Comparison of ENCODE assay signal across 28 mouse cellular contexts in genomic region chr13:46275701-46276100, GRCm38 (mm10). TPM values are rescaled to one million over a fixed set of nuclear protein-coding genes. Genes with fewer than 3 reads are reported as not detected.
DNase-seq lines count a peak whose midpoint lies in the region; ATAC-seq lines count a peak whose summit lies in the region.
"Had no signal": no experiment of that assay in that cellular context is flagged by ENCODE, and none has a peak within 500 bp of the region (broad histone marks: within the 10 kb centered on the region; RNA-seq: fewer than 3 reads in every experiment).

No protein-coding gene starts in this region.

- H3K4me1 ChIP-seq in hindbrain, embryonic 16.5 days (ENCODE audit: control insufficient read depth, insufficient read depth, low read depth, low read length) = peaks cover 3% of the 10 kb centered on the region; the same call in 1 of the 2 replicates

- no peak overlapping the region for H3K9ac ChIP-seq in hindbrain, embryonic 16.5 days (ENCODE audit: low read depth, low read length)
- H3K9ac ChIP-seq: embryonic facial prominence, embryonic 13.5 days; forebrain, embryonic 12.5 days; forebrain, embryonic 15.5 days; hindbrain, embryonic 12.5 days; hindbrain, embryonic 15.5 days had no signal

- ATAC-seq in hindbrain, embryonic 16.5 days = no peak
- no peak for ATAC-seq in megakaryocyte, adult 5-6 weeks (ENCODE audit: poor library complexity, severe bottlenecking)
- ATAC-seq: forebrain, embryonic 15.5 days; Patski had no signal

- H3K36me3 ChIP-seq in hindbrain, embryonic 16.5 days (ENCODE audit: control insufficient read depth, insufficient read depth, low read length) = no peaks in the 10 kb centered on the region
- H3K36me3 ChIP-seq: embryonic facial prominence, embryonic 10.5 days; embryonic facial prominence, embryonic 13.5 days; forebrain, embryonic 12.5 days; forebrain, embryonic 15.5 days; G1E; hindbrain, embryonic 12.5 days; hindbrain, embryonic 15.5 days had no signal

- no peaks in the 10 kb centered on the region for H3K9me3 ChIP-seq in hindbrain, embryonic 16.5 days (ENCODE audit: control insufficient read depth, low read length)
- H3K9me3 ChIP-seq: embryonic facial prominence, embryonic 10.5 days; embryonic facial prominence, embryonic 13.5 days; forebrain, embryonic 12.5 days; forebrain, embryonic 15.5 days; G1E; hindbrain, embryonic 12.5 days; hindbrain, embryonic 15.5 days had no signal

- H3K4me2 ChIP-seq in hindbrain, embryonic 16.5 days (ENCODE audit: low read length) = no peak overlapping the region
- H3K4me2 ChIP-seq: embryonic facial prominence, embryonic 13.5 days; forebrain, embryonic 12.5 days; forebrain, embryonic 15.5 days; heart, embryonic 11.5 days; hindbrain, embryonic 12.5 days; hindbrain, embryonic 15.5 days had no signal

- peak; percentile 57 for DNase-seq in layer of hippocampus, adult 11-12 months (ENCODE audit: low spot score)
- no peak for DNase-seq in layer of hippocampus, postnatal 25 days (ENCODE audit: extremely low spot score in 1 of 2, low spot score in 1 of 2)
- DNase-seq in layer of hippocampus, adult 8-10 months (ENCODE audit: low spot score in 2 of 2) = peak; percentile 46 to 54
- peak; percentile 37 to 40 for DNase-seq in layer of hippocampus, postnatal 36 days
- DNase-seq: adrenal gland, postnatal 10 days; adrenal gland, postnatal 36 days; B cell, adult 2 months; cerebellum, adult 11 months; cerebellum, adult 2 months; cerebellum, adult 9-11 months; cerebellum, postnatal 25 days; gastrocnemius, postnatal 25 days had no signal

- WGBS in hindbrain, embryonic 16.5 days = 99% methylated on average over 4 of the region's 4 CpGs

- H3K27me3 ChIP-seq in hindbrain, embryonic 16.5 days (replicated peaks; ENCODE audit: control insufficient read depth, insufficient read depth, low read length) = no peaks in the 10 kb centered on the region
- H3K27me3 ChIP-seq: embryonic facial prominence, embryonic 13.5 days; forebrain, embryonic 15.5 days; hindbrain, embryonic 12.5 days; hindbrain, embryonic 15.5 days; Patski had no signal

- H3K27ac ChIP-seq in hindbrain, embryonic 16.5 days (ENCODE audit: low read depth, low read length) = no peak overlapping the region
- H3K27ac ChIP-seq: embryonic facial prominence, embryonic 10.5 days; embryonic facial prominence, embryonic 13.5 days; forebrain, embryonic 12.5 days; forebrain, embryonic 15.5 days; hindbrain, embryonic 12.5 days; hindbrain, embryonic 15.5 days had no signal

- no peak overlapping the region for H3K4me3 ChIP-seq in hindbrain, embryonic 16.5 days (ENCODE audit: low read length)
- H3K4me3 ChIP-seq: embryonic facial prominence, embryonic 10.5 days; embryonic facial prominence, embryonic 13.5 days; erythroblast, embryonic 14.5 days; forebrain, embryonic 12.5 days; forebrain, embryonic 15.5 days; hindbrain, embryonic 12.5 days; hindbrain, embryonic 15.5 days had no signal

RNA-seq across cellular contexts. Expression of gene Stmnd1, which starts 2.2 kb away (rescaled TPM):
- under 1 TPM in 1 of 2 experiments, not detected in 1; 0.27 TPM for total RNA-seq in layer of hippocampus, postnatal 25 days (2021)
- not detected for total RNA-seq in layer of hippocampus, adult 8-10 months (2022)
- not detected for total RNA-seq in layer of hippocampus, postnatal 36 days (2021)
- 0.11 and 0.23 TPM in 2 replicates for polyA plus RNA-seq in hindbrain, embryonic 16.5 days (2015; fragmentation: Nextera tagmentation; extraction: Ambion mirVana)
- not detected in 2 replicates for total RNA-seq in megakaryocyte, adult 5-6 weeks (2015)
- total RNA-seq in megakaryocyte, adult 5-6 weeks (2017) = not detected in 2 replicates
- total RNA-seq: adrenal gland, postnatal 36 days; CH12.LX; common myeloid progenitor, adult 5-6 weeks; G1E; hematopoietic stem cell, adult 5-6 weeks had no signal
- polyA plus RNA-seq: embryonic facial prominence, embryonic 13.5 days; erythroblast, embryonic 14.5 days; forebrain, embryonic 12.5 days; forebrain, embryonic 15.5 days; G1E; heart, embryonic 14.5 days; hindbrain, embryonic 12.5 days; Patski had no signal

Comparison
In these comparisons a context has a peak if more than half of its experiments do, and no peak if none do; other contexts are left out.
1. DNase-seq: peak in layer of hippocampus, adult 11-12 months (single experiment), layer of hippocampus, adult 8-10 months (2 of 2) and layer of hippocampus, postnatal 36 days (2 of 2); none in layer of hippocampus, postnatal 25 days (0 of 2).